ENCODE assay signal across 16 mouse cellular contexts in the genomic region with DNA sequence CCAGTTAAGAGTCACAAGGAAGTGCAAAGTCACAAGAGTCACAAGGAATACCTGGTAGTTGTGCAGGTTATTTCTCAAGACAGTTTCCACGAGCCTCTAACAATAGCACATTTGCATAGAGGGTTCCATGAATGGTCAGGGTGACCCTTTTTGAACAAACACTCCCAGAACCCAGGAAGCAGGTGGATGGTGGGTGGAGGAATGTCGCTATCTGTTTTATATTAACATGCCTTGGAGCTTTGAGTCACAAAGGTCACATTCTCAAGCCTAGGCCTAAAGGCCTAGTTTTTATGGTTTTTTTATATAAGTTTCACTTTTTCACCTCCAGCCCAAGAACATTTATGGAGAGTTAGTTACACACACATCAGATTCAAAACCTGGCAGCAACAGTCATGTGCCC. TPM values are rescaled to one million over a fixed set of nuclear protein-coding genes. Genes with fewer than 3 reads are reported as not detected.
"Had no signal": no experiment of that assay in that cellular context is flagged by ENCODE, and none has a peak within 500 bp of the region (broad histone marks: within the 10 kb centered on the region; RNA-seq: fewer than 3 reads in every experiment).

No protein-coding gene starts in this region.

- H3K4me3 ChIP-seq: lung, embryonic 15.5 days; midbrain, embryonic 13.5 days; midbrain, embryonic 15.5 days; neural tube, embryonic 12.5 days; stomach, embryonic 15.5 days had no signal

- H3K27ac ChIP-seq: lung, embryonic 15.5 days; macrophage; midbrain, embryonic 13.5 days; midbrain, embryonic 15.5 days; neural tube, embryonic 12.5 days; stomach, embryonic 15.5 days; stomach, postnatal 0 days had no signal

- H3K36me3 ChIP-seq: lung, embryonic 15.5 days; midbrain, embryonic 13.5 days; midbrain, embryonic 15.5 days; neural tube, embryonic 12.5 days; stomach, embryonic 15.5 days had no signal

- H3K9ac ChIP-seq: lung, embryonic 15.5 days; midbrain, embryonic 13.5 days; midbrain, embryonic 15.5 days; neural tube, embryonic 12.5 days; stomach, embryonic 15.5 days had no signal

- H3K4me2 ChIP-seq: lung, embryonic 15.5 days; midbrain, embryonic 11.5 days; midbrain, embryonic 13.5 days; midbrain, embryonic 15.5 days; neural tube, embryonic 12.5 days; stomach, embryonic 15.5 days had no signal

- DNase-seq: lung, adult 2 months; lung, postnatal 14 days; lung, postnatal 36 days; right cerebral cortex, postnatal 14 days; thymus, adult 2 months; thymus, postnatal 25 days; thymus, postnatal 4 days had no signal

- H3K27me3 ChIP-seq: midbrain, embryonic 15.5 days had no signal

- H3K9me3 ChIP-seq: lung, embryonic 15.5 days; midbrain, embryonic 13.5 days; midbrain, embryonic 15.5 days; neural tube, embryonic 12.5 days; stomach, embryonic 15.5 days had no signal

- ATAC-seq: lung, postnatal 0 days; midbrain, embryonic 13.5 days; midbrain, embryonic 15.5 days had no signal

RNA-seq across cellular contexts. Expression of gene Lgi2, which starts 46.3 kb away (rescaled TPM):
- polyA plus RNA-seq: macrophage had no signal

RNA-seq across cellular contexts. Expression of gene Ccdc149, which starts 48.6 kb away (rescaled TPM):
- polyA plus RNA-seq: macrophage had no signal
